8 mouse cellular contexts compared by ENCODE assay signal in genomic region chr6:72616643-72617288, GRCm38 (mm10). TPM values are rescaled to one million over a fixed set of nuclear protein-coding genes. Genes with fewer than 3 reads are reported as not detected.
DNase-seq lines count a peak whose midpoint lies in the region; ATAC-seq and TF ChIP-seq lines count a peak whose summit lies in the region.

Gene Tgoln1, minus strand, starts transcription at chr6:72617000.

- DNase-seq in c-Kit-positive CD71-positive TER-119-positive erythroid progenitor cells, embryonic 14.5 days (ENCODE audit: low spot score) = peak; percentile 92
- peak; percentile 95 to 97 for DNase-seq in heart, postnatal 10 days
- DNase-seq in large intestine, adult 2 months (ENCODE audit: low read depth, low spot score) = no peak
- peak; percentile 97 for DNase-seq in liver, postnatal 0 days
- DNase-seq in testis, postnatal 10 days (ENCODE audit: low spot score) = peak; percentile 96

- H3K4me2 ChIP-seq in forebrain, embryonic 13.5 days = peak within 1 kb of the TSS; percentile 91
- peak within 1 kb of the TSS; percentile 97 for H3K4me2 ChIP-seq in liver, postnatal 0 days (ENCODE audit: low read depth, low read length)
- peak within 1 kb of the TSS; percentile 90 for H3K4me2 ChIP-seq in neural tube, embryonic 14.5 days (ENCODE audit: low read depth, low read length)

- H3K4me1 ChIP-seq in E14TG2a.4 (replicated peaks; ENCODE audit: low read depth, low read length) = peaks cover 52% of the 10 kb centered on the region
- H3K4me1 ChIP-seq in forebrain, embryonic 13.5 days = peaks cover 37% of the 10 kb centered on the region
- H3K4me1 ChIP-seq in liver, postnatal 0 days (ENCODE audit: insufficient read depth) = peaks cover 37% of the 10 kb centered on the region
- H3K4me1 ChIP-seq in neural tube, embryonic 14.5 days (ENCODE audit: control insufficient read depth, insufficient read depth, low read length) = peaks cover 28% of the 10 kb centered on the region

- TF ChIP-seq EP300 in liver, postnatal 0 days (IDR thresholded peaks at IDR 0.05; ENCODE audit: low read depth) = no peak; the same call in 1 of the 2 replicates

- peak within 1 kb of the TSS; percentile 96 for H3K4me3 ChIP-seq in E14TG2a.4 (replicated peaks; ENCODE audit: low read length)
- peak within 1 kb of the TSS; percentile 65 for H3K4me3 ChIP-seq in forebrain, embryonic 13.5 days
- H3K4me3 ChIP-seq in liver, postnatal 0 days (ENCODE audit: low read depth, low read length) = peak within 1 kb of the TSS; percentile 94
- H3K4me3 ChIP-seq in neural tube, embryonic 14.5 days (ENCODE audit: low read depth, low read length) = peak within 1 kb of the TSS; percentile 73

- intact Hi-C loops in heart, postnatal 10 days (cut with DNase I) = no loop called here

- no peak for TF ChIP-seq CTCF in E14TG2a.4 (conservative IDR thresholded peaks at IDR 0.05; ENCODE audit: low read length)
- no peak for TF ChIP-seq CTCF in liver, postnatal 0 days (IDR thresholded peaks at IDR 0.05; ENCODE audit: low read depth)

- ATAC-seq in forebrain, embryonic 13.5 days = peak; percentile 99
- peak; percentile 94 for ATAC-seq in liver, postnatal 0 days
- peak; percentile 98 for ATAC-seq in neural tube, embryonic 14.5 days (ENCODE audit: low read depth)

- H3K27ac ChIP-seq in forebrain, embryonic 13.5 days = peak within 1 kb of the TSS; percentile 95
- peak within 1 kb of the TSS; percentile 99 for H3K27ac ChIP-seq in liver, postnatal 0 days (ENCODE audit: low read depth)
- peak within 1 kb of the TSS; percentile 78 for H3K27ac ChIP-seq in neural tube, embryonic 14.5 days (ENCODE audit: low read depth, low read length)

- peaks cover 40% of the 10 kb centered on the region for H3K36me3 ChIP-seq in E14TG2a.4 (ENCODE audit: insufficient read depth, low read length)
- H3K36me3 ChIP-seq in forebrain, embryonic 13.5 days (ENCODE audit: poor library complexity, severe bottlenecking) = peaks cover 17% of the 10 kb centered on the region
- peaks cover 16% of the 10 kb centered on the region for H3K36me3 ChIP-seq in liver, postnatal 0 days (replicated peaks; ENCODE audit: insufficient read depth, low read length)
- H3K36me3 ChIP-seq in neural tube, embryonic 14.5 days (ENCODE audit: control insufficient read depth, insufficient read depth, low read length) = peaks cover under 1% of the 10 kb centered on the region; the same call in 1 of the 2 replicates

- H3K9me3 ChIP-seq in E14TG2a.4 (ENCODE audit: low read length) = no peaks in the 10 kb centered on the region
- no peaks in the 10 kb centered on the region for H3K9me3 ChIP-seq in forebrain, embryonic 13.5 days (replicated peaks)
- no peaks in the 10 kb centered on the region for H3K9me3 ChIP-seq in liver, postnatal 0 days (ENCODE audit: low read length)
- H3K9me3 ChIP-seq in neural tube, embryonic 14.5 days (ENCODE audit: control insufficient read depth, low read length) = no peaks in the 10 kb centered on the region

- peak within 1 kb of the TSS; percentile 79 for H3K9ac ChIP-seq in forebrain, embryonic 13.5 days
- H3K9ac ChIP-seq in liver, postnatal 0 days (replicated peaks) = peak within 1 kb of the TSS; percentile 88
- H3K9ac ChIP-seq in neural tube, embryonic 14.5 days (replicated peaks; ENCODE audit: low read depth, low read length) = peak within 1 kb of the TSS; percentile 55

- H3K27me3 ChIP-seq in E14TG2a.4 (ENCODE audit: insufficient read depth, low read length) = no peaks in the 10 kb centered on the region
- H3K27me3 ChIP-seq in forebrain, embryonic 13.5 days = no peaks in the 10 kb centered on the region
- no peaks in the 10 kb centered on the region for H3K27me3 ChIP-seq in liver, postnatal 0 days (ENCODE audit: insufficient read depth, low read length)
- H3K27me3 ChIP-seq in neural tube, embryonic 14.5 days (ENCODE audit: control insufficient read depth, insufficient read depth, low read length) = no peaks in the 10 kb centered on the region

- WGBS in forebrain, embryonic 13.5 days = 0% methylated on average over 41 of the region's 41 CpGs
- under 1% methylated on average over 41 of the region's 41 CpGs for WGBS in large intestine, adult 2 months
- WGBS in liver, postnatal 0 days (ENCODE audit: insufficient replicate concordance) = under 1% methylated on average over 41 of the region's 41 CpGs
- under 1% methylated on average over 40 of the region's 41 CpGs for WGBS in neural tube, embryonic 14.5 days

RNA-seq across cellular contexts. Expression of gene Tgoln1, which starts in this region (rescaled TPM):
- 28.8 and 32.0 TPM in 2 replicates for polyA plus RNA-seq in forebrain, embryonic 13.5 days (2015; fragmentation: Nextera tagmentation; extraction: Ambion mirVana)
- total RNA-seq in heart, postnatal 10 days (2021) = 10 to 100 TPM; 44.5 to 45.4 TPM
- 33.6 and 40.9 TPM in 2 replicates for polyA plus RNA-seq in large intestine, adult 2 months (2012; rRNA removed)
- 21.5 and 23.2 TPM in 2 replicates for polyA plus RNA-seq in liver, postnatal 0 days (2015; fragmentation: Nextera tagmentation; extraction: Ambion mirVana)
- polyA plus RNA-seq in neural tube, embryonic 14.5 days (2014; fragmentation: Nextera tagmentation; extraction: Ambion mirVana) = 42.1 and 50.3 TPM in 2 replicates
